Mouse (Mus musculus): Measurements from ENCODE around the gene Rufy2.

- TF ChIP-seq SIN3A (IDR thresholded peaks at IDR 0.05; ENCODE audit: low read length) = no peak
- TF ChIP-seq POLR2AphosphoS2 (IDR thresholded peaks at IDR 0.05; ENCODE audit: low read depth, low read length) = no peak
- TF ChIP-seq USF1 (IDR thresholded peaks at IDR 0.05; ENCODE audit: low read depth, low read length) = no peak
- TF ChIP-seq ELF1 (IDR thresholded peaks at IDR 0.05; ENCODE audit: low read depth, low read length) = no peak
- no peak for TF ChIP-seq GABPA (IDR thresholded peaks at IDR 0.05; ENCODE audit: insufficient replicate concordance, low read depth, low read length)
- no peak for TF ChIP-seq ZNF384 (IDR thresholded peaks at IDR 0.05; ENCODE audit: low read depth, low read length)
- TF ChIP-seq CTCF (conservative IDR thresholded peaks at IDR 0.05 in 1 of 2, IDR thresholded peaks at IDR 0.05 in 1 of 2; ENCODE audit: low read depth in 2 of 2, low read length in 2 of 2) = no peak
- no peak for TF ChIP-seq POLR2A (IDR thresholded peaks at IDR 0.05; ENCODE audit: low read depth, low read length)
- TF ChIP-seq E2F4 (IDR thresholded peaks at IDR 0.05; ENCODE audit: insufficient replicate concordance, low read depth, low read length) = no peak
Observed at GRCm38 (mm10) chr10:63026795-63027160, 46.8 kb downstream of the Rufy2 start.
